Mouse (Mus musculus): Measurements from ENCODE around the gene Gm10645.

Gene Gm10645

GRCm38 (mm10) chr8:83167932-83168331 lies 2.0 kb upstream of the Gm10645 start:
- no peak for DNase-seq

GRCm38 (mm10) chr8:83165235-83165930 lies 587 bp downstream of the Gm10645 start, which contains the start of gene Tbc1d9:
TSS of gene Tbc1d9 (plus strand) at chr8:83165352.
- peak; percentile 19 for DNase-seq

GRCm38 (mm10) chr8:83160613-83161012 lies 5.4 kb downstream of the Gm10645 start:
- DNase-seq: no peak

- DNase-seq: no peak
Observed at GRCm38 (mm10) chr8:83159615-83160014, 6.4 kb downstream of the Gm10645 start.

- no peak for DNase-seq
Observed at GRCm38 (mm10) chr8:83158971-83159370, 7.0 kb downstream of the Gm10645 start.

- DNase-seq: no peak
Observed at GRCm38 (mm10) chr8:83155110-83155509, 10.9 kb downstream of the Gm10645 start.

GRCm38 (mm10) chr8:83152470-83152869 lies 13.5 kb downstream of the Gm10645 start:
- DNase-seq: no peak

- no peak for DNase-seq
Observed at GRCm38 (mm10) chr8:83152055-83152454, 13.9 kb downstream of the Gm10645 start.

- DNase-seq: no peak
Observed at GRCm38 (mm10) chr8:83149124-83149523, 16.8 kb downstream of the Gm10645 start.

- DNase-seq: no peak
Observed at GRCm38 (mm10) chr8:83145421-83145820, 20.5 kb downstream of the Gm10645 start.

- no peak for DNase-seq
Observed at GRCm38 (mm10) chr8:83144601-83145000, 21.4 kb downstream of the Gm10645 start.

- no peak for DNase-seq
Observed at GRCm38 (mm10) chr8:83141358-83141757, 24.6 kb downstream of the Gm10645 start.

- no peak for DNase-seq
Observed at GRCm38 (mm10) chr8:83140701-83141111, 25.3 kb downstream of the Gm10645 start.

GRCm38 (mm10) chr8:83140068-83140467 lies 25.9 kb downstream of the Gm10645 start:
- DNase-seq: no peak

GRCm38 (mm10) chr8:83135086-83135485 lies 30.9 kb downstream of the Gm10645 start:
- DNase-seq: no peak
